Comparison of ENCODE assay signal across 8 mouse cellular contexts in the genomic region with DNA sequence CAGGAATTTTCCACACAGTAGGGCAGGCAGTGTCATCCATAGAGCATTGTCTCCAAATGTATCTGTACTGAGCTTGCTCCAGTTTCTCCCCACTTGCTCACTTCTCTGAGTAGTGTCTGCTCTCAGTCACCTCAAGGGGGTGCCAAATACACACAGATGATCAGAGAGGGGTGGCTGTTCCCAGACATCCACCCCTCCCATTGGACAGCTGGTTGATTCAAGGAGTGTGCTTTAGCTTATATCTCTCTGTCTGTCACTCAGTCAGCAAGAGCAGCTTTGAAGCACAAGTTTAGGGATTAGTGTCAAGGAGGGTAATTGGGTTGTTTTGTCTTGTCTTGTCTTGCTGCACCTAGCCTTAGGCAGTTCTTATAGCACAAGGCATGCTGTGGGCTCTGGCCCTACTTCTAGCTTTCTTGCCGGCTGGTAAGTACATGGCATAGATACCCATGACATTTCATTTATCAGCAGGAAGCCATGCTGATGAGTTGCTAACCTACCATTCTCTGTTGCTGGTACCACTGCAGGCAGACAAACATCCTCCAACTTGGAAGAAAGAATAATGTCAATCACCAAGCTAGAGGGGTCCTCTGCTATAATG.
DNase-seq lines count a peak whose midpoint lies in the region; ATAC-seq and TF ChIP-seq lines count a peak whose summit lies in the region.

No protein-coding gene starts in this region.

- in situ Hi-C loops in Patski (cut with MboI; ENCODE audit: low pct_unique_long_range_greater_than_20kb) = no loop called here

- no peak overlapping the region for H3K4me3 ChIP-seq in kidney, postnatal 0 days (replicated peaks; ENCODE audit: low read depth, low read length)
- H3K4me3 ChIP-seq in liver, embryonic 14.5 days (ENCODE audit: insufficient read depth in 1 of 2, low read depth in 2 of 2, low read length in 2 of 2) = peak overlapping the region; percentile 28 to 37
- no peak overlapping the region for H3K4me3 ChIP-seq in neural tube, embryonic 12.5 days

- H3K9me3 ChIP-seq in kidney, postnatal 0 days (replicated peaks; ENCODE audit: low read length) = no peaks in the 10 kb centered on the region
- H3K9me3 ChIP-seq in liver, embryonic 14.5 days (ENCODE audit: control insufficient read depth, low read length) = no peaks in the 10 kb centered on the region
- no peaks in the 10 kb centered on the region for H3K9me3 ChIP-seq in neural tube, embryonic 12.5 days

- DNase-seq in 416B (ENCODE audit: low read depth) = peak; percentile 87
- no peak for DNase-seq in Patski (ENCODE audit: low read depth, low spot score)
- peak; percentile 34 to 39 for DNase-seq in cerebellum, postnatal 36 days
- peak; percentile 67 for DNase-seq in kidney, postnatal 0 days (ENCODE audit: low spot score)
- DNase-seq in liver, embryonic 14.5 days (ENCODE audit: low read depth in 3 of 3, low spot score in 3 of 3) = peak; percentile 81 to 88 (median 82)
- peak; percentile 60 for DNase-seq in thymus, postnatal 4 days

- CTCF ChIA-PET in Patski (lab: Charles Lee) = interaction anchor here (1.0 to 1.6 kb wide), 3 partner anchors 465 to 510 kb away, joined by 3 to 5 read pairs (median 3); no protein-coding TSS in a partner anchor

- H3K27me3 ChIP-seq in Patski = peaks cover 5% of the 10 kb centered on the region
- no peaks in the 10 kb centered on the region for H3K27me3 ChIP-seq in kidney, postnatal 0 days (ENCODE audit: insufficient read depth, low read length)
- H3K27me3 ChIP-seq in liver, embryonic 14.5 days (ENCODE audit: control insufficient read depth, insufficient read depth, low read length) = no peaks in the 10 kb centered on the region
- no peaks in the 10 kb centered on the region for H3K27me3 ChIP-seq in neural tube, embryonic 12.5 days (replicated peaks)

- no peaks in the 10 kb centered on the region for H3K4me1 ChIP-seq in kidney, postnatal 0 days (replicated peaks; ENCODE audit: insufficient read depth, low read length)
- H3K4me1 ChIP-seq in liver, embryonic 14.5 days (replicated peaks; ENCODE audit: control insufficient read depth in 2 of 2, insufficient read depth in 2 of 2, low read length in 1 of 2) = peaks cover 7 to 21% of the 10 kb centered on the region in 2 experiments
- no peaks in the 10 kb centered on the region for H3K4me1 ChIP-seq in neural tube, embryonic 12.5 days

- ATAC-seq in Patski = no peak
- peak; percentile 88 for ATAC-seq in granulocyte monocyte progenitor cell, adult 5-6 weeks (replicated peaks; ENCODE audit: poor library complexity, severe bottlenecking)
- ATAC-seq in kidney, postnatal 0 days (replicated peaks; ENCODE audit: low FRiP score, low read depth) = peak; percentile 80; the same call in 1 of the 2 replicates
- peak; percentile 81 for ATAC-seq in liver, embryonic 14.5 days (ENCODE audit: insufficient read depth)
- ATAC-seq in neural tube, embryonic 12.5 days (ENCODE audit: low FRiP score, low read depth) = peak; percentile 85

- no peak overlapping the region for H3K27ac ChIP-seq in kidney, postnatal 0 days
- H3K27ac ChIP-seq in liver, embryonic 14.5 days = peak overlapping the region; percentile 95
- no peak overlapping the region for H3K27ac ChIP-seq in neural tube, embryonic 12.5 days

- no peak; the same call in 1 of the 2 replicates for TF ChIP-seq EP300 in liver, embryonic 14.5 days (IDR thresholded peaks at IDR 0.05; ENCODE audit: low read depth)

- H3K9ac ChIP-seq in kidney, postnatal 0 days (ENCODE audit: low read depth, low read length) = no peak overlapping the region
- H3K9ac ChIP-seq in liver, embryonic 14.5 days (replicated peaks) = peak overlapping the region; percentile 63
- no peak overlapping the region for H3K9ac ChIP-seq in neural tube, embryonic 12.5 days

- no peaks in the 10 kb centered on the region for H3K36me3 ChIP-seq in kidney, postnatal 0 days (ENCODE audit: insufficient read depth, low read length)
- no peaks in the 10 kb centered on the region for H3K36me3 ChIP-seq in liver, embryonic 14.5 days (replicated peaks; ENCODE audit: control insufficient read depth, insufficient read depth, low read depth)
- no peaks in the 10 kb centered on the region for H3K36me3 ChIP-seq in neural tube, embryonic 12.5 days

- POLR2A ChIA-PET in Patski (lab: Charles Lee) = no interaction called here

- no peak overlapping the region for H3K4me2 ChIP-seq in kidney, postnatal 0 days (ENCODE audit: low read length)
- peak overlapping the region; percentile 76 for H3K4me2 ChIP-seq in liver, embryonic 14.5 days (ENCODE audit: low read depth)
- H3K4me2 ChIP-seq in neural tube, embryonic 12.5 days (replicated peaks) = no peak overlapping the region

- TF ChIP-seq CTCF in Patski (IDR thresholded peaks at IDR 0.05) = peak; percentile 68
- TF ChIP-seq CTCF in kidney, postnatal 0 days (IDR thresholded peaks at IDR 0.05; ENCODE audit: low read depth) = peak; percentile 81
- TF ChIP-seq CTCF in liver, embryonic 14.5 days (IDR thresholded peaks at IDR 0.05; ENCODE audit: low read depth) = peak; percentile 94

- 70% methylated on average over 1 of the region's 1 CpGs for WGBS in kidney, postnatal 0 days
- WGBS in liver, embryonic 14.5 days (ENCODE audit: insufficient replicate concordance) = 13% methylated on average over 1 of the region's 1 CpGs
- WGBS in neural tube, embryonic 12.5 days = 100% methylated on average over 1 of the region's 1 CpGs

Comparison
In these comparisons a context has a peak if more than half of its experiments do, and no peak if none do; other contexts are left out.
1. H3K4me3 ChIP-seq: peak in liver, embryonic 14.5 days (2 of 2); none in kidney, postnatal 0 days (single experiment) and neural tube, embryonic 12.5 days (single experiment).
2. Peak in every context shown above with its lines, with median percentiles within 50 percentile points of each other: CTCF ChIP-seq.